Mouse (Mus musculus) kidney, postnatal 4 days (tissue): ENCODE measurements around the gene AW011738.

Experiments used
- DNase-seq, 2 experiments: peaks; one replicate each; pipeline ENCODE4 v3.0.0; 2021; ENCODE audit warnings: mixed read lengths in 2 of 2

AW011738 gene

GRCm38 (mm10) chr4:156249567-156249966 lies 46.5 kb downstream of the AW011738 start:
- DNase-seq: no peak

GRCm38 (mm10) chr4:156251081-156251480 lies 48.0 kb downstream of the AW011738 start:
- no peak for DNase-seq

GRCm38 (mm10) chr4:156252140-156252539 lies 49.0 kb downstream of the AW011738 start:
- no peak for DNase-seq

GRCm38 (mm10) chr4:156252619-156253018 lies 49.5 kb downstream of the AW011738 start:
- no peak for DNase-seq

GRCm38 (mm10) chr4:156253043-156253442 lies 49.9 kb downstream of the AW011738 start:
- no peak for DNase-seq

- DNase-seq: no peak
Observed at GRCm38 (mm10) chr4:156254361-156255077, 51.4 kb downstream of the AW011738 start.
